Mouse (Mus musculus): ENCODE results near the gene Nrxn3. TPM values are rescaled to one million over a fixed set of nuclear protein-coding genes. Genes with fewer than 3 reads are reported as not detected.

Nrxn3 gene
- polyA plus RNA-seq, 1 experiment from 2014 or later: 1.6 TPM

- H3K9ac ChIP-seq: no peak overlapping the region
- ATAC-seq (ENCODE audit: extremely low read depth, insufficient number of reproducible peaks, low FRiP score, low TSS enrichment): no peak
- no peaks in the 10 kb centered on the region for H3K4me1 ChIP-seq
- H3K4me3 ChIP-seq: no peak overlapping the region
- WGBS: 75% methylated on average over 2 of the region's 2 CpGs
- H3K27me3 ChIP-seq (replicated peaks): no peaks in the 10 kb centered on the region
- H3K36me3 ChIP-seq: no peaks in the 10 kb centered on the region
- H3K27ac ChIP-seq (replicated peaks): no peak overlapping the region
- H3K9me3 ChIP-seq: no peaks in the 10 kb centered on the region
- no peak overlapping the region for H3K4me2 ChIP-seq
These were observed 1218.1 kb downstream of the Nrxn3 start for GRCm38 (mm10) chr12:89940746-89941145.

GRCm38 (mm10) chr12:89945911-89946502 lies 1223.3 kb downstream of the Nrxn3 start:
- WGBS: 66% methylated on average over 2 of the region's 2 CpGs
- H3K27me3 ChIP-seq (replicated peaks): no peaks in the 10 kb centered on the region

DNA sequence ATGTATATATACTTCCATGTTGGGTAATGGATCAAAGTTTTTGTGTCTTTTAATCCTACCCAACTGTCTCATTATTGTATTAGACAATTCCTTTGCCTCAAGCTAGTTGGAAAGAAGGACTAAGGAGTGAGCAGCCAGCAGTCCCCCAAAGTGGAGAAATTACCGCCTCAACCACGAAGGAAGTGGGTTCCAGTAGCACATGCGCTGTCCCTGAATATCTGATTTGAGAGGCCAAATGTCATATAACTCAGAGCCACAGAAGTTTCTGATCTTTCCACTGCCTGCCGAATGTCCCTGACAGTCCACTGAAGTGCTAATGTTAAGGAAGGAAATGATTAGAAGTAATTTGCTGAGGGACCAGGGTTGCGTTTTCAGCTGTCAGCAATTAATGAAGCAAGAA lies 1223.8 kb downstream of the Nrxn3 start:
- ATAC-seq (ENCODE audit: extremely low read depth, insufficient number of reproducible peaks, low FRiP score, low TSS enrichment): no peak
- WGBS: 26% methylated on average over 5 of the region's 5 CpGs
- H3K27ac ChIP-seq (replicated peaks): no peak overlapping the region
- H3K4me1 ChIP-seq: 0 out of 2 replicates have a peak, but pooled peaks cover 5% of the 10 kb centered on the region
- no peak overlapping the region for H3K4me3 ChIP-seq
- no peaks in the 10 kb centered on the region for H3K9me3 ChIP-seq
- H3K27me3 ChIP-seq (replicated peaks): no peaks in the 10 kb centered on the region
- no peaks in the 10 kb centered on the region for H3K36me3 ChIP-seq
- no peak overlapping the region for H3K9ac ChIP-seq
- no peak overlapping the region for H3K4me2 ChIP-seq

More at GRCm38 (mm10) chr12:89945911-89946502, 1223.3 kb downstream of the Nrxn3 start:
- Histone ChIP-seq H3K4me1 (0 out of 2 replicates have a peak, but pooled peaks cover 5% of the 10 kb centered on the region), H3K4me3 (no peak overlapping the region), H3K9ac (no peak overlapping the region), H3K27ac (replicated peaks) (no peak overlapping the region), H3K4me2 (no peak overlapping the region), H3K36me3 (no peaks in the 10 kb centered on the region), H3K9me3 (no peaks in the 10 kb centered on the region)
- ATAC-seq (ENCODE audit: extremely low read depth, insufficient number of reproducible peaks, low FRiP score, low TSS enrichment): no peak

GRCm38 (mm10) chr12:89953237-89953636 lies 1230.6 kb downstream of the Nrxn3 start:
- Histone ChIP-seq H3K4me3 (no peak overlapping the region), H3K36me3 (no peaks in the 10 kb centered on the region), H3K27me3 (replicated peaks) (no peaks in the 10 kb centered on the region), H3K9ac (no peak overlapping the region), H3K4me1 (no peaks in the 10 kb centered on the region), H3K9me3 (no peaks in the 10 kb centered on the region), H3K4me2 (no peak overlapping the region), H3K27ac (replicated peaks) (no peak overlapping the region)
- no peak for ATAC-seq (ENCODE audit: extremely low read depth, insufficient number of reproducible peaks, low FRiP score, low TSS enrichment)

DNA sequence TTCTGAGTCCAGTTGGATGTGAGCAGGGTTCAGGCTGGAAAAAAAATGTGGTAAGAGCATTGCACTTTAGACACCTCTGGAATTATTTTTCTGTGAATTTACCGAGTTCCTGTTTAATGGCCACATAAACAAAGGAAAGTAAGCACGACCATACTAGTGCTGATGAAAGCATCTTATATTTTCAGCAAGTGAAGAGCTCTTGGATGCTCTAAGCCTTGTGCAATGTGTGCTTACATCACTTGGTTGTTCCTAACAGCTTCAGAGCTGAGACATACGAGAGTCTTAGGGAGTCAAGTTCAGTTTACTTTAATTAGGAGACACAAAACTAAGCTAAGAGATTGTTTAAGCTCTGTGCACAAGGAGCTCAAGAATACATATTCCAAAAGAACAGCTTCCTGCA lies 1231.0 kb downstream of the Nrxn3 start:
- Histone ChIP-seq H3K4me1 (no peaks in the 10 kb centered on the region), H3K4me3 (no peak overlapping the region), H3K9ac (no peak overlapping the region), H3K36me3 (no peaks in the 10 kb centered on the region), H3K4me2 (no peak overlapping the region), H3K27ac (replicated peaks) (no peak overlapping the region), H3K27me3 (replicated peaks) (no peaks in the 10 kb centered on the region), H3K9me3 (no peaks in the 10 kb centered on the region)
- whole genome bisulfite sequencing: 43% methylated on average over 3 of the region's 3 CpGs
- ATAC-seq (ENCODE audit: extremely low read depth, insufficient number of reproducible peaks, low FRiP score, low TSS enrichment): no peak

DNA sequence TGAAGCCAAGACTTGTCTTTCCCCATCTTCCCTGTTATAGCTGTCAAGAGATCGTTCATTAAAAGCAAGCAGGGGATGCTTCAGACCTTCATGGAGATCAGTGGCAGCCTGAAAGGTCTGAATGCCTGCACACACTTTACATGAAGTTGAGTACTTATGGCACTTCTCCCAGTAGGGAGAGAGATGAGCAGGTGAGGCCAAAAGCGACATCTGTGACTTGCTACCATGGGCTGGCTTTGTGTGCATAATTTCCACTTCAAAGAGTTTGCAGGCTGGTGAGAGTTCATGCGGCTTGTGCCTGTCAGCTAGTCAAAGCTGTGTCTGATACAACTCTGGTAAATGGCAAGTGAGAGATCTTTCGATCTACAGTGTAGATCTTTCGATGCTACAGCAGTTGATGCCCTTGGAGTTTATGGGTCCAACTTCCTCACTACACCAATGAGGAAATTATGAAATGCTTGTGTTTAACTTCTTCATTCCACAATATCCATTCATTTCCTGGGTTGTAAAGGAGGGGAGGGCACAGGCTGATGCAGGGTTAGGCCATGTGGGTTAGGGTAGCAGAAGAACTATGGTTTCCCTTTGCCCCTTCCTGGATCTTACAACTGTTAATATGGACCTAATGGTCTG lies 1231.9 kb downstream of the Nrxn3 start:
- H3K27me3 ChIP-seq (replicated peaks): no peaks in the 10 kb centered on the region
- no peak for ATAC-seq (ENCODE audit: extremely low read depth, insufficient number of reproducible peaks, low FRiP score, low TSS enrichment)
- no peaks in the 10 kb centered on the region for H3K4me1 ChIP-seq
- no peak overlapping the region for H3K27ac ChIP-seq (replicated peaks)
- H3K9ac ChIP-seq: no peak overlapping the region
- 55% methylated on average over 5 of the region's 5 CpGs for WGBS
- no peaks in the 10 kb centered on the region for H3K9me3 ChIP-seq
- no peak overlapping the region for H3K4me2 ChIP-seq
- H3K4me3 ChIP-seq: no peak overlapping the region
- no peaks in the 10 kb centered on the region for H3K36me3 ChIP-seq

DNA sequence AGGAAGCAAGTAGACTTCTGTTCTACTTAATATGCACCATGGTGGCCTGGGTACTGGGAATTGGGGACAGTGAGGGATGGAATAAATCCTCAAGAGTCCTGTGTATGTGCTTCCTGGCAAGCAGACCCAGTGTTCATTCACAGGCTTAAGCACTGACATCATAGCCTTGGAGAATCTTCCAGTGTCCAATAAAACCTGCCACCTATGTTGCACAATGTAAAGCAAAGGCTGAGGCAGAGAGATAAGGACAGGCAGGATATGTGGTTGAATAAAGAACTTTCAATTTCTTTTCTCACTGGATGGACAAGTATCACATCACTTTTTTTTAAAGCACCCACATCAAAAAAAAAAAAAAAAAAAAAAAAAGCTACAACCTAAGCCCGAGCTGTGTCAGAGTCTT lies 1240.4 kb downstream of the Nrxn3 start:
- ATAC-seq (ENCODE audit: extremely low read depth, insufficient number of reproducible peaks, low FRiP score, low TSS enrichment): no peak
- H3K9ac ChIP-seq: no peak overlapping the region
- no peaks in the 10 kb centered on the region for H3K36me3 ChIP-seq
- H3K4me2 ChIP-seq: no peak overlapping the region
- H3K27me3 ChIP-seq (replicated peaks): no peaks in the 10 kb centered on the region
- no peaks in the 10 kb centered on the region for H3K4me1 ChIP-seq
- no peak overlapping the region for H3K4me3 ChIP-seq
- H3K27ac ChIP-seq (replicated peaks): no peak overlapping the region
- H3K9me3 ChIP-seq: no peaks in the 10 kb centered on the region
- 57% methylated on average over 1 of the region's 1 CpGs for WGBS

GRCm38 (mm10) chr12:89976648-89977047 lies 1254.0 kb downstream of the Nrxn3 start:
- Histone ChIP-seq H3K4me3 (no peak overlapping the region), H3K9ac (no peak overlapping the region), H3K4me2 (no peak overlapping the region), H3K27ac (replicated peaks) (no peak overlapping the region), H3K9me3 (no peaks in the 10 kb centered on the region), H3K4me1 (no peaks in the 10 kb centered on the region), H3K36me3 (no peaks in the 10 kb centered on the region), H3K27me3 (replicated peaks) (no peaks in the 10 kb centered on the region)
- no peak for ATAC-seq (ENCODE audit: extremely low read depth, insufficient number of reproducible peaks, low FRiP score, low TSS enrichment)
- WGBS: 83% methylated on average over 4 of the region's 4 CpGs

DNA sequence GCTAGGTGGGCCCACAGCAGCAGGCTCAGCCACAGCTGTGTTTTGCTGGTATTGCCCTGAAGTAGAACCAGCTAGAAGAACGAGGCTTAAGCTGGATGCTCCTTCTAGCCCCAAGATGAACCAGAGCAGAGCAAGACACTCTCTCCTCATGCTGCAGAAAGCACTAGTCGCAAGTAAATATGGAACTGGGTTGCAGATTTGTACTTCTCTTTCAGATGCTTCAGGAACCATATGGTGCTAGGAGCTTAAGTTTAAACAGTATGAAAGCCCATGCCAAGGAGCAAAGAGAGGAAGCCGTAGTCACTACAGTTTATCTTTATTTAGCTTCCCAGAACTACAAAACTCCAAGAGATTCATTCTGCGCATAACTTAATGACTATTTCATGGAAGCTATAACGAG lies 1254.8 kb downstream of the Nrxn3 start:
- Histone ChIP-seq H3K27ac (replicated peaks) (no peak overlapping the region), H3K4me1 (no peaks in the 10 kb centered on the region), H3K4me3 (no peak overlapping the region), H3K9ac (no peak overlapping the region), H3K36me3 (no peaks in the 10 kb centered on the region), H3K4me2 (no peak overlapping the region), H3K27me3 (replicated peaks) (no peaks in the 10 kb centered on the region), H3K9me3 (no peaks in the 10 kb centered on the region)
- ATAC-seq (ENCODE audit: extremely low read depth, insufficient number of reproducible peaks, low FRiP score, low TSS enrichment): no peak
- WGBS: 77% methylated on average over 5 of the region's 5 CpGs

DNA sequence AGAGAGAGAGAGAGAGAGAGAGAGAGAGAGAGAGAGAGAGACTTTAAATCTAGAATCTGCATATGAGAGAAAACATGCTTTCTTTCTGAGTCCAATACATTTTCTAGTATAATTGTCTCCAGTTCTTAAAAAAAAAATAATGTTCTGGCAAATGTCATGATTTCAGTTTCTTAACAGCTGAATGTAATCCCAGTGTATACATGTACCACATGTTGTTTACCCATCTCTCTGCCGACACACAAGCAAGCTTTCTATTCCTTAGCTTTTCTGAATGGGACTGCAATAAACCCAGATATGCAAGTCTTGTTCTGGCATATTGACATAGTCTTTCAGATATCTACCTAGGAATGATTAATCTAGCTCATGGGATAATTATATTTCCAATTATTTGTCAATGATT lies 1256.5 kb downstream of the Nrxn3 start:
- Histone ChIP-seq H3K36me3 (no peaks in the 10 kb centered on the region), H3K4me1 (no peaks in the 10 kb centered on the region), H3K27me3 (replicated peaks) (no peaks in the 10 kb centered on the region), H3K9me3 (no peaks in the 10 kb centered on the region), H3K9ac (no peak overlapping the region), H3K4me2 (no peak overlapping the region), H3K27ac (replicated peaks) (no peak overlapping the region), H3K4me3 (no peak overlapping the region)
- no peak for ATAC-seq (ENCODE audit: extremely low read depth, insufficient number of reproducible peaks, low FRiP score, low TSS enrichment)
- WGBS: 75% methylated on average over 1 of the region's 1 CpGs

DNA sequence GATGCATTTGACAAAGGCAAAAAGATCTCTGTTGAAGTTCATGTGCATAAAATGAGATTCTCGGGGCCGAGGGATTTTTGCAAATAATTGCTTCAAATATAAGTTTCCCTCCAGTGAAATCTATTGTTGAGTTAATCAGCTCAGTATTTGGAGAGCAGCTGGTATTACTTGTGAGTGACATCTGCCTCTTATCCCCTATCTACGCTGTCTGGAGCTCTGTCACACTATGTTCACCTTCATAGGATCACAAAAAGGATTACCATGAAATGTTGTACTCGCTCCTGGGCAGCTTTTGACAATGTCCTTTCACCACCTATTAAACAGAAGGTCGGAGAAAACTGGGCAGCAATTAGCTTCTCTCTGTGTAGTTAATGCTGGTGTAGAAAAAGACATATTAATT lies 1259.8 kb downstream of the Nrxn3 start:
- no peaks in the 10 kb centered on the region for H3K27me3 ChIP-seq (replicated peaks)
- WGBS: 68% methylated on average over 5 of the region's 5 CpGs

DNA sequence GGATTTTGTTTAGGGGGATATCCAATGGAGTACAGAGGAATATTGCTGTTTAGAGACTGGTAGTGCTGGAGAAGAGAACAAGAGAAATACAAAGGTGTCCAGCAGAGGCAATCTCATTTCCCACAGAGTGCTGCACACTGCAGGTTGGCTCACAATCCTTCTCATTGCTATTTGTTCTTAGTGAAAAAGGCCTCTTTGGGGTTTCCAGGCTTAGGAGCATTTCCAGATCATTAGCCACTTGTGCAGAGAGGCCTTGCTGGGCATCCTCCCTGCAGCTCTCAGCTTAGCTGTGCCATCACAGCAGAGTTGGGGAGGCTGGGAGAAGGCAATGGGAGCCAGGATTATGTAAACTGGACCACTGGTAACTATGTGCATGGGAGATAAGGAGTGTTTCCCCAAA lies 1260.7 kb downstream of the Nrxn3 start:
- no peak overlapping the region for H3K4me2 ChIP-seq
- no peak overlapping the region for H3K27ac ChIP-seq (replicated peaks)
- no peak overlapping the region for H3K9ac ChIP-seq
- H3K4me3 ChIP-seq: no peak overlapping the region
- H3K4me1 ChIP-seq: no peaks in the 10 kb centered on the region
- H3K27me3 ChIP-seq (replicated peaks): no peaks in the 10 kb centered on the region
- no peaks in the 10 kb centered on the region for H3K36me3 ChIP-seq
- no peak for ATAC-seq (ENCODE audit: extremely low read depth, insufficient number of reproducible peaks, low FRiP score, low TSS enrichment)
- H3K9me3 ChIP-seq: no peaks in the 10 kb centered on the region

More for the DNA sequence above, 1259.8 kb downstream of the Nrxn3 start:
- Histone ChIP-seq H3K36me3 (no peaks in the 10 kb centered on the region), H3K4me1 (no peaks in the 10 kb centered on the region), H3K9ac (no peak overlapping the region), H3K4me2 (no peak overlapping the region), H3K4me3 (no peak overlapping the region), H3K27ac (replicated peaks) (no peak overlapping the region), H3K9me3 (no peaks in the 10 kb centered on the region)
- ATAC-seq (ENCODE audit: extremely low read depth, insufficient number of reproducible peaks, low FRiP score, low TSS enrichment): no peak
